Mouse (Mus musculus) lung, postnatal 10 days (tissue): ENCODE measurements around the gene Esp34.

Experiments
- DNase-seq: peaks from one replicate; pipeline ENCODE4 v3.0.0; 2021

Gene Esp34

GRCm38 (mm10) chr17:38553892-38554291 lies at the start of gene Esp34:
Gene Esp34, plus strand, starts transcription at chr17:38554192.
- DNase-seq = no peak

GRCm38 (mm10) chr17:38562527-38562926 lies 8.5 kb downstream of the Esp34 start:
- no peak for DNase-seq
